Mouse (Mus musculus) forelimb bud, embryonic 11.5 days (tissue): ENCODE measurements at regions not wholly inside any gene's neighbourhood (a gene's known extent, or its start where the extent isn't known, plus 50 kb on each side); places are given as distances from the start of the nearest gene placed in this dataset.
A peak's percentile ranks its signal among the peaks of the same experiment; 100 is the strongest.

Experiments
- DNase-seq: peaks from one replicate; pipeline ENCODE4 v3.0.0-alpha.2; 2012; ENCODE audit warnings: low read depth, low spot score

DNA sequence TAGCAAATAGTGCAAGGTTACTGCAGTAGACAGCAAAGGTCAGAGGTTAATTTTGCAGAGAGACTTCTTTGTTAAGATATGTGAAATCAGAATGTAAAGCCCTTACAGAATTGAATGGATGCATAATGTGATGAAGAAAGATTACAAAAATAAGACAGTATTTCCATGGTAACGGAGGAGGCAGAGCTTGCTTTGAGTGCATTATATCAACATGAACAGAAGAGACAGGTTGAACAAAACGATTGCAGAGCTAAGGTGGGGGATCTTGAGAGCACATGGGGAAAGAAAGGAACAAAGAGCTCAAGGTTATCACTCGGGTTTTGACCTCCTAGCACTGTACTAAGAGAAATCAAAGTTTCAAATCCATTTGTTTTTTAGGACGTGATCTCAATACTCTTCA is 106.2 kb upstream of the Rap2b start:
- no peak for DNase-seq

DNA sequence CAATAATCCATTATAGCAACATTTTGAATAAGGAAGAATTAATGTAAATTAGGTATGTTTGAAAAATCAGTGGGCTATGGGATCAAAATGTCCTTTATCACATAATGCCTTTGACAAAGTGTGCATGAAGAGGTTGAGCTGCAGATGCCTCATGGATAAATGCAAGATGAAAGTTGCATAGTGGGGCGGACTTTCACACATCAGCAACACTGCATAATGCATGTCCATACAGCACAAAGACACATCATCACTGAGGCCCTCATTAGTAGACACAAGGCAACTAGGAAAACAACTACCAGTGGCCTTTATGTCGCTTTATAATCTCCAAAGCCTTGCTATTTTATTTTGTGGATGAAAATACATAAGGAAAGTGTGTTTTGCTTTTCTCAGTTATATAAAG is 105.8 kb upstream of the Rap2b start:
- DNase-seq: no peak

DNA sequence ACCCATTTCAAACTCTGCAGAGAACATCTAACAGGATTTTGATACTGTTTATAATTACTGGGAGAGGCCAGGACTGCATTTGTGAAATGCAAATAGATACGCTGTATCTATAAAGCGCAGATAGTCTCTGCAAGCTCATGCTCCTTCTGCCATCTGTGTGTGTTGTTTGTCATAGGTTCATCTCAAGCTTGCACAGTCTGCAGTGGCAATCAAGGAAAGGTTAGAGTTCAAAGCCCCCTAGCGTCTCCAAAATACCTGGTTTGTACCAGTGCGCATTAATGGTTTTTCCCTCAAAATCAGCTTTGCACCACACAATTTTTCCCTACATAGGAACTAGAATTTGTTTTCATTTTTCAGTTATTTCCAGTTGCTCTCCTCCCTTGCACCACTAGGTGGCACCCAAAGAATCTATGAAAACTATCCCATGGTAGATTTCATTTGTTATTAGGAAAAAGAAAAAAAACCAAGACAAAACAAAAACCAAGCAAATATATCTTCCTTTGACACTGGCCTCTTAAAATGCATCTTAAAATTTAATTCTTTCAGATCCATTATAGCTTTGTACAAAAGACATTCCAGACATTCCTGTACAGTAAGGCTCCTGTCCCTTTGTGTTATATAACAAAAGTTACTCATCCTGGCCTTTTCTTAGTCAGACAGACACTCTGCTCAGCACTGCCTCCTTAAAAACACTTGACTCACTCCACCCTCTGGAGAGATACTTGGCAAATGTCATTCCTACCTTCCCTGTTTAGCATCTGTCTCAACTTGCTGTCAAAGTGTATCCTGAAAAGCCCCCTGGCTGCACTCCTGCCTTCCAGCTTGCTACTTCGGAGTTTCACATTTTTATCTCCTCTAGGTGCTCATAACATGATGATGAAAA is 92.7 kb upstream of the Rap2b start:
- peak; percentile 30 for DNase-seq

DNA sequence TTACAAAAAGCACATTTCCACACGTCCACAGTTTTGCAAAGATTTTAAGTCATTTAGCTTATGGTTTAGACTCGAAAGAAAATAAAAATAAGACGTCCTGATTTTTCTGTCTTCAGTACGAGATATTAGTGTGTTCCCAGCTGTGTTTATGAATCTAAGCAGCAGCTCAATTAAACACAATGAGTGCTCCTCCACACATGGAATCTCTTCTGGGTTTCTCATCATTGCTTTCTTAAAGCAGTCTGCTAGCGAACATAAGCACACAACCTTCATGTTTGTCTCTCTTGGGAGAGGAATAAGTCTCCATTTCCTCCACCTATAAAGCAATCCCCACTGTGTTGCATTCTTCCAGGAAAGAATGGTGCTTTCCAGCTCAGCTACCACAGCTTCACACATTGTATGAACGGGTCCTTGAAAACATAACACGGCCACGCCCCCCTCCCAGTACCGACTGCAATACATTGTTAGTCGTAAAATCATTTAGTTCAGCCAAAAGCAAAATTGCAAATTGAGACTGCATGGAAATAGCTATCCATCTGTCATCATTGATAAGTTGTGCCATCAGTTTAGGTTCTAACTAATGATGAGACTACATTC is 75.4 kb upstream of the Rap2b start:
- no peak for DNase-seq

DNA sequence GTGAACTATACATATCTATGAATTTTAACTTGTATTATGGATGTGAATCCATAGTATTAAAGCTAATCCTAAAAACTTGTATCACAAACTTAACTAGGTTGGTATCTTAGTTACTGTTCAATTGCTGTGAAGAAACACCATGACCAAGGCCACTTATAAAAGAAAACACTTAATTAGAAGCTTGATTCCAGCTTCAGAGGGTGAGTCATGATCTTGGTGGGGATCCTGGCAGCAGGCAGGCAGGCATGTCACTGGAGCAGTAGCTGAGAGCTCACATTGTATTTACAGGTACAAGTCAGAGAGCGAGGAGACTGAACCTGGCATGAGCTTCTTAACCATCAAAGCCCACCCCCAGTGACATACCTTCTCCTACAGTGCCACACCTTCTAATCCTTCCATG is 73.2 kb upstream of the Rap2b start:
- DNase-seq: no peak

DNA sequence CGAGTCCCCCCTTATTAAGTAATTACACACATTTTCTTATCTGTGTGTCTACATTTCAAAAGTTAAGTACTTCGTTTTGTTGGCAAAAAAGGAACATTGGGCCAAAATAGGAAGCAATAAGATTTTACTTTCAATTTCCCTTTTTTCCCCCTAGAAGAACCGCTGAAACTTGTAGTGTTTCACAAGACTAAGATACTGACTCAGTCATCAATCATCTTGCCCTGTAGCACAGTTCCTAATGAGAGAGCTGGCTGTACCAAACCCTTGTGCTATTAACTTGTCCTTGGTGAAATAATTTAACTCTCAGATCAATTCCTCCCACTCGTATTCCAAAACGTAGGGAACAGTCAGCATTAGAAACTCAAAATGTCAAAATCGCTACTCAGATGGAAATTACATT is 66.6 kb upstream of the Rap2b start:
- no peak for DNase-seq

DNA sequence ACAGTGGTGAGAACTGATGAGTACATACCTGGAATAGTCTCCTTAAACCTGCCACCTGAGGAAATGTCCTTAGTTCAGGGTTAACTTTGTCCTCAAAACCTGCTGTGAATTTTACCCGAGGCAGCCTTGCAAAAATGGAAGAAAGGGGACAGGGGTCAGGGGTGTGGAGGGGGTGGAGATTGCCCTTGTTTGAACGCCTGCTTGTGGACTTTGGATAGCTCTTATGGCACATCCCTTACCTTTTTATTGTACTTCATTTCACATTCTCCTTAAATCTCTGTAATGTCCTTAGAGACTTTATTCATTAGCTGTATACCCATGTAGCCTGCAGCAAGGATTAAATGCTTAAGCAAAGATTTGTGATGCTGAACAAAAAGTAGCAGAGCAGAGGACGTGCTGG is 64.1 kb upstream of the Rap2b start:
- no peak for DNase-seq

DNA sequence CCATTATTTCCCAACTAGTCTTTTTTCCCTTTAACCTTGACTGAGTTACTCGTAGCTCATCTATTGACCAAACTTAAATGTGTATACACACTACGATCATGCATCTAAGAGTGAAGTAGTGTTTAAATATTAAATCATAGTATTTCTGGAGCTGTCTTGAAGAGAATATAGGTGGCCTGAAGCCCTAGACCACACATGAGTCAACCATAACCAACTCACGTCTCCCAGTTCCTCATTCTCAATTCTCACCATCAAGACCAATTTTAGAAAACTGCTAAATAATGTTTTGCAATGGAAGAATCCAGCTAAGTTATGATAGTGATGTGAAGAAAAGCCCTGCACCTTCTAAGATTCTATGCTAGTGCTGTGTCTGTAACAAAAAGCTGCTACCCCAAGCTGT is 59.2 kb upstream of the Rap2b start:
- no peak for DNase-seq

DNA sequence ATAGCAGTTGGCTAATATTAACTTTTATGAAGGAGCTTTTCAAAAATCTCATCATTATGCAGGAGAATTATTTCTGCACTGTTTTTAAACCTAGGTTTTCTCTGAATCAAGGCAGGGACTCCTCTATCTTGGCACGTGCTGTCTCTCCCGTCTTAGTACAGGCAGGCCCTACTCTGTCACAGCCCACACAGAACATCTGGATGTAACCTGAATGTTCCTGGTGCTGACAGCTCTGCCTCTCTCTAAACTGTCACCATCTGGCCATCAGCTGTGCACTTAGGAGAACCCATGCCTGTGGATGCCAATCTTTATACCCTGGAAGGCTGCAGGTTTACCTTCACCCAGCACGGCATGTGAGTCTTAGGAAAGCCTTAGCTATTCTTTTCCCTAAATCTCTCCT is 58.0 kb upstream of the Rap2b start:
- DNase-seq: peak; percentile 23

DNA sequence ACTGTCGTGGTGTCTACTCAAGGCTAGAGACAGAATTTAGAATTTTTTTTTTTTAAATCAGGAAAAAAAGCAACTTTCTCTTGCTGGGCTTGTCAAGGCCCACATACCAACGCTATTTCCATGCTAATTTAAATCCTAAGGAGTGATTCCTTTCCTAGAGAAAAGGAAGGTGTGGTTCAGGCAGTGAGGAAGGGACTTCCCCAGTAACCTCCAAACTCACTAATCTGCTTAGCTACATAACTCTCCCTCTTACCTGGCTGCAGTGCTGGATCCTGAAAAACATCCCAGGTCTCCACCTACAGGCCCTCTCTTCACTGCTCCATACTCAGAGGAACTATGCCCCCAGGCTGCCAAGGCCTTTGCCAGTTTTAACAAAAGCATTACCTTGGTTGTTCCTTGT is 55.1 kb upstream of the Rap2b start:
- DNase-seq: no peak

DNA sequence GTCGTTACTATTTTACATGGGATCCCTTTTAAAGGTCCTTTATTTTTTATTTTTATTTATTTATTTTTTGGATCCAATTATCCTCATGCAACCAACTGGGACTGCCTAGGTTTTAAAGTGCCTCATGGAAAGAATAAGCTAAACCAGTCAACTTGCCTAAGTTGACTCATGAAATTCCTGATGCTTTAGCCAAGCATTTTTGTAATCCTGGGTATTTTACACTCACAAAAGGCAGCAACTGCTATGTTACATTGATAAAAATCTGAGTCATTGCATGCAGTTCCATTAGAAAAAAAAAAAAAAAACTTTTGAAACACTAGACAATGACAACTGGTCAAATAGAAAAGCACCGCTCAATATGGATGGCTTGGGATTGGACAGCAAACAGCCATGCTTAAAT is 52.7 kb upstream of the Rap2b start:
- DNase-seq: no peak

DNA sequence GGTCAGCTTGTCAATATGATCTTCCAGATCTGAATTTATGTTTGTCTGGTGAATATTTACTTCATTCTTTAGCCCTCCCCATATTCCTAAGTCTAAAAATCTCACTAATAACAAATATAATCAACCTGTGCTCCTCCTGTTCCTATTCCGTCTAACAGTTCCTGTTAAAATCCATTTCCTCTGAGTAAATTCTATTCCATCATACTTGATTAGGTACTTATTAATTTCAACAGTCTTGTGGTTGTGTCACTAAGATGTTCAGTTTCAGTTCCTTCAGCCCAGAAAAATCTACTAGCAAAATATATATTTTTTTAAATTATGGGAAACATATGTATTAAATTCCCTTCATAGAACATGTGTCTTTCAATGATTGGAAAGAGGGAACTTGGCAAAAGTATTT is 52.2 kb upstream of the Rap2b start:
- DNase-seq: no peak
